Mouse (Mus musculus): ENCODE results near the gene Mcub. TPM values are rescaled to one million over a fixed set of nuclear protein-coding genes. Genes with fewer than 3 reads are reported as not detected.

The Mcub gene
- total RNA-seq, 1 experiment from 2014 or later, result 10.0 TPM

DNA sequence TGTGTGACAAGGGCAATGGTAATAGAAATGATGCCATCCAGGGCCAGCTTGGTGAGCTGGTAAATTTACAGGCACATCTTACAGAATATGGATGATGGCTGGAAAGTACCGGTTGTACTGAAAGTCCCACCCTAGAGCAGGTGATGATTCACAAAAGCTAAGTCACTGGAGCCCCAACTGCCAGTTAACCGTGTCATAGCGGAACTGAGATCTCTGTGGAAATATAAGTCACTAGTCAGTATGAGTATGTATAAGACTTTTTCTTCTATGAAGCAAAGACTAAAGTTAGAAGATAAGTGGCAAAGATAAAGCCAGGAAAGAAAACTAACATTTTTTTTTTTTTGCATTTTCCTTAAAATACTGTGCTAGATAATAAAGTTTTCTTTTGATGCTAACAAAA, 76.9 kb downstream of the Mcub start:
- DNase-seq, result no peak

GRCm38 (mm10) chr3:129892003-129892402, 78.0 kb downstream of the Mcub start:
- DNase-seq, result no peak

- DNase-seq, result no peak
Observed at GRCm38 (mm10) chr3:129887779-129888517, 82.1 kb downstream of the Mcub start.

- no peak for DNase-seq
Observed at GRCm38 (mm10) chr3:129886430-129886829, 83.6 kb downstream of the Mcub start.

- no peak for DNase-seq
Observed at GRCm38 (mm10) chr3:129885577-129885976, 84.4 kb downstream of the Mcub start.

DNA sequence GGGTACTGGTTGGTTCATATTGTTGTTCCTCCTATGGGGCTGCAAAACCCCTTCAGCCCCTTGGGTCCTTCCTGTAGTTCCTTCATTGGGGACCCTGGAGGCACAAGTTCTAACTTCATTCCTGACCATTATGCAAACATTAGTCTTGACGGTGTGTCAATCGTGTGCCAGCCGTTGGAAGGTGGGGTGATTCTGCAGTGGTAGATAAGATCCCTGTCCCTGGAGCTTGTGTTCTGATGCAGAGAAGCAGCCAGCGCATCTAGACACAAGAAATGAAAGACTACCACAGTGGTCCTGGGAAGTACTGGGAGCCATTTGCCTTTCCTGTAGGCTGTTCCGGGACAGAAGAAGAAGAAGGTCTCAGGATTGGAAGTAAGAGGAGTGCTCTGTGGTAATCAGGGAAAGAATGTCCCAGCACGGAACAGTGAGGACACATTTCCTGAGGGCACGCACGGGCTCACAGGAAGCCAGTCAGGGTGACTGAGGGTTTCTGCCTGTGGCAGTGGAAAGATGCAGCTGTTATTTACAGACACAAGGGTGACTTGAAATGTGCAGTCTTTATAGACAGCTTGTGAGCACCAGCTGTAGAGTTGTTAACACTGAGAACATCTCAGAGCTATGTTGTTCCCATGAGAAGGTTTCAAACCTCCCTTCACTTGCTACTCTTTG, 88.9 kb downstream of the Mcub start:
- no peak for DNase-seq

DNA sequence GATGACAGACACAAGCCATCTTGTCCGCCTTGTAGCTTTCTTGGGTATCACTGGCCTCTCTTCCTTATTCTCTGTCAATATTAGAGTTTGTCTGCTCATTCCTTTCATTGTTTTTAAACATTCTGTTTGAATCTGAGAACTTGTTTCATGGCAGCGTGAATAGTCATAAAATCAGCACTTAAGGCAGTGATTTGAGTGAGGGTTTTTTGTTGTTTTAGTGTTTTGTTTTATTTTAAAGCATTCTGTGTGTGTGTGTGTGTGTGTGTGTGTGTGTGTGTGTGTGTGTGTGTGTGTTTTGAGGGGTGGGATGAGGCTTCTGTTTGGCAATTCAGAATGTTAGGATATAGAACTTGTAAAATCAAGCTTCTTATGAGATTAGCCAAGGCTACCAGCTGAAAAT, 90.1 kb downstream of the Mcub start:
- no peak for DNase-seq

GRCm38 (mm10) chr3:129879131-129879757, 90.8 kb downstream of the Mcub start:
- peak; percentile 41 for DNase-seq

GRCm38 (mm10) chr3:129878405-129879021, 91.5 kb downstream of the Mcub start, which contains the start of gene Pla2g12a:
Pla2g12a (plus strand) TSS chr3:129878606.
- DNase-seq, result peak; percentile 96

DNA sequence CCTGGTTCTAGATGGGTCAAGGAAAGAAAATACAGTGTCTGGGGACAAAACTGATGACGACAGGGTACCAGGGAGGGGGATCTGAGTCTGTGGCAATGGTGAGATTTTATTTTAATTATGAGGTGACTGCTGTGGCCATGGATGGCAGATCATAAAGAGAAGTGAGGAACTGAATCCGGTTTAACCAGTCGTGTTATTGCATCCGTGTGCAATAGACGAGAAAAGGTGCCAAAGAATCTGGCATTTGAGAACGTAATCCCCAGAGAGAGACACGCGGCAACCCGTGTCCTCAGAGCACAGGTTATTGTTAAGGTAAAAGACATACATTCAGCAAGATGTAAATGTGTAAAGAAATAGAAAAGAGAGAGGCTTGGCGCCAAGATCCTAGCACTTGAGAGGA, 92.7 kb downstream of the Mcub start:
- no peak for DNase-seq

Other genes starting within 250 kb of the Mcub start
- 1.6 and 1.8 TPM in 2 replicates for gene Egf, start 214.9 kb downstream of the Mcub start, total RNA-seq (2021)
- not detected in 2 replicates for gene Lrit3, start 166.2 kb downstream of the Mcub start, total RNA-seq (2021)
- gene Rrh, start 147.6 kb downstream of the Mcub start, total RNA-seq (2021), result 0.27 TPM in 1 of 2 replicates, not detected in the other
- 51.0 and 62.4 TPM in 2 replicates for gene Gar1, start 138.8 kb downstream of the Mcub start, total RNA-seq (2021)
- gene Cfi, start 134.3 kb downstream of the Mcub start, total RNA-seq (2021), result 5.6 TPM in 1 of 2 replicates, not detected in the other
- 44.7 and 45.6 TPM in 2 replicates for gene Pla2g12a, start 91.6 kb downstream of the Mcub start, total RNA-seq (2021)
- 34.5 and 57.5 TPM in 2 replicates for gene Casp6, start 68.8 kb downstream of the Mcub start, total RNA-seq (2021)
- 75.9 and 77.0 TPM in 2 replicates for gene Sec24b, start 91.3 kb upstream of the Mcub start, total RNA-seq (2021)
- gene Col25a1, start 161.3 kb upstream of the Mcub start, total RNA-seq (2021), result 5.7 and 10.3 TPM in 2 replicates